Comparison of ENCODE assay signal across 20 mouse cellular contexts in genomic region chr12:36849086-36849485, GRCm38 (mm10).
DNase-seq lines count a peak whose midpoint lies in the region; ATAC-seq lines count a peak whose summit lies in the region.
"Had no signal": no experiment of that assay in that cellular context is flagged by ENCODE, and none has a peak within 500 bp of the region (broad histone marks: within the 10 kb centered on the region; RNA-seq: fewer than 3 reads in every experiment).

No protein-coding gene starts in this region.

- WGBS in heart, embryonic 11.5 days (ENCODE audit: insufficient replicate concordance), result 80% methylated on average over 2 of the region's 2 CpGs

- H3K4me1 ChIP-seq in heart, embryonic 11.5 days (ENCODE audit: control insufficient read depth, insufficient read depth, low read length), result no peaks in the 10 kb centered on the region
- H3K4me1 ChIP-seq: embryonic facial prominence, embryonic 13.5 days; embryonic facial prominence, embryonic 15.5 days; forebrain, embryonic 10.5 days; forebrain, embryonic 12.5 days had no signal

- intact Hi-C loops in heart, postnatal 25 days (cut with DNase I), result no loop called here

- ATAC-seq in heart, embryonic 11.5 days (replicated peaks; ENCODE audit: insufficient number of reproducible peaks, low FRiP score, low TSS enrichment), result no peak
- ATAC-seq in megakaryocyte, adult 5-6 weeks (ENCODE audit: poor library complexity, severe bottlenecking), result no peak
- ATAC-seq: forebrain, embryonic 14.5 days; forebrain, embryonic 16.5 days had no signal

- no peak overlapping the region for H3K4me2 ChIP-seq in heart, embryonic 11.5 days
- H3K4me2 ChIP-seq: embryonic facial prominence, embryonic 13.5 days; embryonic facial prominence, embryonic 15.5 days; forebrain, embryonic 12.5 days had no signal

- H3K9ac ChIP-seq in heart, embryonic 11.5 days (ENCODE audit: low read depth, low read length), result no peak overlapping the region
- H3K9ac ChIP-seq: embryonic facial prominence, embryonic 13.5 days; embryonic facial prominence, embryonic 15.5 days; forebrain, embryonic 12.5 days had no signal

- H3K9me3 ChIP-seq in heart, embryonic 11.5 days (replicated peaks; ENCODE audit: control insufficient read depth, low read length), result no peaks in the 10 kb centered on the region
- H3K9me3 ChIP-seq: embryonic facial prominence, embryonic 13.5 days; embryonic facial prominence, embryonic 15.5 days; forebrain, embryonic 10.5 days; forebrain, embryonic 12.5 days had no signal

- no peak overlapping the region for H3K27ac ChIP-seq in heart, embryonic 11.5 days (ENCODE audit: low read depth, low read length)
- H3K27ac ChIP-seq: embryonic facial prominence, embryonic 13.5 days; embryonic facial prominence, embryonic 15.5 days; forebrain, embryonic 10.5 days; forebrain, embryonic 12.5 days had no signal

- no peaks in the 10 kb centered on the region for H3K27me3 ChIP-seq in heart, embryonic 11.5 days (ENCODE audit: control insufficient read depth, insufficient read depth, low read length)
- H3K27me3 ChIP-seq: embryonic facial prominence, embryonic 13.5 days; embryonic facial prominence, embryonic 15.5 days; forebrain, embryonic 12.5 days had no signal

- no peak overlapping the region for H3K4me3 ChIP-seq in heart, embryonic 11.5 days (ENCODE audit: low read depth, low read length)
- H3K4me3 ChIP-seq: embryonic facial prominence, embryonic 13.5 days; embryonic facial prominence, embryonic 15.5 days; erythroblast, embryonic 14.5 days; forebrain, embryonic 10.5 days; forebrain, embryonic 12.5 days had no signal

- no peaks in the 10 kb centered on the region for H3K36me3 ChIP-seq in heart, embryonic 11.5 days (ENCODE audit: control insufficient read depth, insufficient read depth, low read length)
- H3K36me3 ChIP-seq: embryonic facial prominence, embryonic 13.5 days; embryonic facial prominence, embryonic 15.5 days; forebrain, embryonic 10.5 days; forebrain, embryonic 12.5 days had no signal

- DNase-seq in adrenal gland, adult 2 months, result peak; percentile 73
- DNase-seq in adrenal gland, postnatal 4 days (ENCODE audit: low spot score in 2 of 2), result no peak
- DNase-seq in adrenal gland, postnatal 10 days, result peak; percentile 30
- peak; percentile 16 for DNase-seq in adrenal gland, postnatal 25 days
- DNase-seq in heart, postnatal 25 days (ENCODE audit: low spot score), result no peak
- DNase-seq: cerebellum, adult 18-20 months; cerebellum, adult 8-10 months; cerebellum, adult 9-11 months; cerebellum, postnatal 14 days; cerebellum, postnatal 36 days; embryo, embryonic 11 days had no signal

Comparison
In these comparisons a context has a peak if more than half of its experiments do, and no peak if none do; other contexts are left out.
1. DNase-seq: peak in adrenal gland, adult 2 months (single experiment), adrenal gland, postnatal 10 days (single experiment) and adrenal gland, postnatal 25 days (single experiment); none in adrenal gland, postnatal 4 days (0 of 2) and heart, postnatal 25 days (single experiment).